Mouse (Mus musculus): ENCODE results near the gene Tmem81.
"Not testable (repeated sequence)": the region's sequence is repeated elsewhere in the genome, so short reads cannot be mapped to it uniquely, and the experiment has no call there.

Gene Tmem81

GRCm38 (mm10) chr1:132506058-132506457, at the start of gene Tmem81:
Gene Tmem81, plus strand, starts transcription at chr1:132506230.
- DNase-seq (ENCODE audit: low spot score) = no peak

GRCm38 (mm10) chr1:132464651-132465050, 41.4 kb upstream of the Tmem81 start:
- DNase-seq (ENCODE audit: low spot score) = no peak

- no peak for DNase-seq (ENCODE audit: low spot score)
Measured at GRCm38 (mm10) chr1:132468926-132469325, 37.1 kb upstream of the Tmem81 start.

GRCm38 (mm10) chr1:132469519-132469918, 36.5 kb upstream of the Tmem81 start:
- DNase-seq (ENCODE audit: low spot score) = no peak

- DNase-seq (ENCODE audit: low spot score) = not testable (repeated sequence)
Measured at GRCm38 (mm10) chr1:132470031-132470430, 36.0 kb upstream of the Tmem81 start.

- no peak for DNase-seq (ENCODE audit: low spot score)
Measured at GRCm38 (mm10) chr1:132471032-132471431, 35.0 kb upstream of the Tmem81 start.

- DNase-seq (ENCODE audit: low spot score) = no peak
Measured at GRCm38 (mm10) chr1:132471499-132471898, 34.5 kb upstream of the Tmem81 start.

- no peak for DNase-seq (ENCODE audit: low spot score)
Measured at GRCm38 (mm10) chr1:132472537-132472936, 33.5 kb upstream of the Tmem81 start.

- DNase-seq (ENCODE audit: low spot score) = no peak
Measured at GRCm38 (mm10) chr1:132474496-132474895, 31.5 kb upstream of the Tmem81 start.

GRCm38 (mm10) chr1:132476575-132476927, 29.5 kb upstream of the Tmem81 start:
- DNase-seq (ENCODE audit: low spot score) = no peak

GRCm38 (mm10) chr1:132476928-132477691, 28.9 kb upstream of the Tmem81 start, which contains the start of gene Rbbp5:
Gene Rbbp5, plus strand, starts transcription at chr1:132477365.
- DNase-seq (ENCODE audit: low spot score) = peak; percentile 88

- no peak for DNase-seq (ENCODE audit: low spot score)
Measured at GRCm38 (mm10) chr1:132479438-132479837, 26.6 kb upstream of the Tmem81 start.

GRCm38 (mm10) chr1:132481619-132482018, 24.4 kb upstream of the Tmem81 start:
- DNase-seq (ENCODE audit: low spot score) = no peak

GRCm38 (mm10) chr1:132483234-132483633, 22.8 kb upstream of the Tmem81 start:
- DNase-seq (ENCODE audit: low spot score) = no peak

- DNase-seq (ENCODE audit: low spot score) = no peak
Measured at GRCm38 (mm10) chr1:132483759-132484158, 22.3 kb upstream of the Tmem81 start.

GRCm38 (mm10) chr1:132500535-132500934, 5.5 kb upstream of the Tmem81 start:
- DNase-seq (ENCODE audit: low spot score) = no peak

GRCm38 (mm10) chr1:132505155-132505554, 875 bp upstream of the Tmem81 start:
- no peak for DNase-seq (ENCODE audit: low spot score)

- no peak for DNase-seq (ENCODE audit: low spot score)
Measured at GRCm38 (mm10) chr1:132506656-132507055, 626 bp downstream of the Tmem81 start.

GRCm38 (mm10) chr1:132509771-132510170, 3.7 kb downstream of the Tmem81 start:
- no peak for DNase-seq (ENCODE audit: low spot score)

GRCm38 (mm10) chr1:132511521-132511920, 5.5 kb downstream of the Tmem81 start:
- no peak for DNase-seq (ENCODE audit: low spot score)

GRCm38 (mm10) chr1:132512106-132512505, 6.1 kb downstream of the Tmem81 start:
- no peak for DNase-seq (ENCODE audit: low spot score)

- no peak for DNase-seq (ENCODE audit: low spot score)
Measured at GRCm38 (mm10) chr1:132515339-132515738, 9.3 kb downstream of the Tmem81 start.

GRCm38 (mm10) chr1:132516776-132517175, 10.7 kb downstream of the Tmem81 start:
- no peak for DNase-seq (ENCODE audit: low spot score)

- no peak for DNase-seq (ENCODE audit: low spot score)
Measured at GRCm38 (mm10) chr1:132518621-132519020, 12.6 kb downstream of the Tmem81 start.
